Mouse (Mus musculus): ENCODE data around the gene Gm49322.

The Gm49322 gene

DNA sequence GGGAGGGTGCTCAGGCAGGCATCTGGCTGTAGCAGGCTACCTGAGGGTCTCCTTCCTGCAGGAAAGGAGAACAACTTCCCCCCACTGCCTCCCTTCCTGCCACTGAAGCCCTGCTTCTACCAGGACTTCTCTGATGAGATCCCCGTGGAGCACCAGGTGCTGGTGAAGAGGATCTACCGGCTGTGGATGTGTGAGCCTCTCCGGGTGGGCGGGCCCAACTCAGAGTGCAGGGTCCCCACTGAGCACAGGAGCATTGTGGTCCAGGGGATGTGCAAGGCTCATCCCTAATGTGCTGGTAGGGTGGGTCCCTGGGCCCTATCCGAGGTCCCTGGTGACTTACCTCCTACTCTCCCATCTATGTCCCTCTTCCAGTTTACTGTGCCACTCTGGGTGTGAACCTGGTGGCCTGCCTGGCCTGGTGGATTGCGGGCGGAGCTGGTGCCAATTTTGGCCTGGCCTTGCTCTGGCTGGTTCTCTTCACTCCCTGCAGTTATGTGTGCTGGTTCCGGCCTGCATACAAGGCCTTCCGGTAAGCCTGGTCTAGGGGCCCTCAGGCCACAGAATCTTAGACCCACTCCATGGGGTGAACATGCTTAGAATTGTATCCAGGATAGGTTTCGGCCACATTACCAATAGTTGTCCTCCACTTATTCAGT, 3.6 kb downstream of the Gm49322 start:
- ATAC-seq (ENCODE audit: insufficient number of reproducible peaks, low FRiP score, low TSS enrichment): no peak

DNA sequence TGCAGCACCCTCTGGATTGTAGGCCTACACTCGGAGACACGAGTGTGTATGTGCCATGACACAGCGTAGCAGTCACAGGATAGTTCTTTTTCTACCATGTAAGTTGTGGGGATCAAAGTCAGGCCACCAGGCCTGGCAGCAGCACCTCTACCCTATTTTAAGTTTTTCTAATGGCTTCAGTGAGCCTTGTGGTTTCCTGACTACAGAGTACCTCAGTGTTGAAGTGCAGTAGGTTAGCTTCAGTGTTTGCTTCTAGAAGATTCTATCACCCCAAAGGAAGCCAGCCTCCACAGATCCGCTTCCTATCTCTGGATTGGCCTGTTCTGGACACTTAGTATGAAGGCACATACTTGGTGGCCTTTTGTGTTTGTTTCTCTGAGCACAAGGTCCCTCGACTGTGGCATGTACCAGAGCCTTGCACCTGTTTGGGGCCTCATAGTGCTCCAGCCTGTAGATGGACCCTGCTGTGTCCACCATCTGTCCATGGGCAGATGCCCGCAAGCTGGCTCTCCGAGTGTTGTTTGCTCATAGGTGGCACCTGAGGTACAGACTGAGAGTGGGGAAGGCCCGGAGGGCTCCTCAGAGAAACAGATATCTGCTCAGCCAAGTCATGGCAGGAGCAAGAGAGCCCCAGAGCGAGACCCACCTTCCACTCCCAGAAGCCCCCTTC, 4.4 kb downstream of the Gm49322 start:
- ATAC-seq (ENCODE audit: insufficient number of reproducible peaks, low FRiP score, low TSS enrichment): peak; percentile 45; the same call in 1 of the 2 replicates

DNA sequence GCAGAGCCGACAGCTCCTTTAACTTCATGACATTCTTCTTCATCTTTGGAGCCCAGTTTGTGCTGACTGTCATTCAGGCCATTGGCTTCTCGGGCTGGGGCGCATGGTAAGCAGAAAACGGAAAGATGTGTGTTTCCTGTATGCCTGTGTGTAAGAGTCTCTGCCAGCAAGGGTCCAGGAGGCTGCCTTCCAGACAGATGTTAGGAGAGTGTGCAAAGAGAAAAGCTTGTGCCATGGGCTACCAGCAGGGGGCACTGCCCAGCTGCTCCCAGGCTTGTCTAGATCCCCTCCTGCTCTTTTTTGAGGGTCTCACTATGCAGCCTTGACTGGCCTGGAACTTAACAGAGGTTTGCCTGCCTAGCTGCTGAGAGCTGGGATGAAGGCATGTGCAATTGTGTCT, 5.2 kb downstream of the Gm49322 start:
- no peak for ATAC-seq (ENCODE audit: insufficient number of reproducible peaks, low FRiP score, low TSS enrichment)

DNA sequence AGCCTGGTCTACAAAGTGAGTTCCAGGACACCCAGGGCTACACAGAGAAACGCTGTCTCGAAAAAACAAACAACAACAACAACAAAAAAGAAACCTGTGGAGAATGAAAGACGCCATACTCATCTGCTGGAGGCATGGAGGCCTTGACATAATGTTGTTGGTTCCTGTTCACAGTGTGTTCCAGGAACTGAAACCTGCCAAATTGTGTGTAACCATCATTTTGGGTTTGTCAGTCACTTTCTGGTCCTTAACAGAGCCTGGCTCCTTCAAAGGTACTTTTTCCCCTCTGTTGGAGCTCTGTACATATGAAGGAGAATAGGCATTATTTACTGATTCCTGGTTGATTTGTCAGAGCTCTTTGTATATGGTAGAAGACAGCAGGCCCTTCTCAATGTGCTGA, 6.1 kb downstream of the Gm49322 start:
- no peak for ATAC-seq (ENCODE audit: insufficient number of reproducible peaks, low FRiP score, low TSS enrichment)

DNA sequence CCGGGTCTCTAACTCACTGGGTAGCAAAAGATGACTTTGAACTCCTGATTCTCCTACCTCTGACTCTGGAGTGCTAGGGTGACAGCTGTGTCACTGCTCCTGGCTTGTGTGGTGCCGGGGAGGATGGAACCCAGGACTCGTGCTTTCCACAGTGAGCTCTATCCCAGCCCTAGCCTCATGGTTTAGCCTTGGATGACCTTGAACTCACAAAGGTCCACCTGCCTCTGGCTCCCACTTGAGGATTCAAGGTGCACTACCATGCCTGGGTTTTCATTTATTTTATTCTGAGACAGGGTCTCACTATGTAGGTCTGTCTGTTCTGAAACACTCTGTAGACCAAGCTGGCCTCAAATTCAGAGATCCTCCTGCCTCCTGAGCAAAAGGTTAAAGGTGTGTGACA, 8.0 kb downstream of the Gm49322 start:
- ATAC-seq (ENCODE audit: insufficient number of reproducible peaks, low FRiP score, low TSS enrichment): no peak

DNA sequence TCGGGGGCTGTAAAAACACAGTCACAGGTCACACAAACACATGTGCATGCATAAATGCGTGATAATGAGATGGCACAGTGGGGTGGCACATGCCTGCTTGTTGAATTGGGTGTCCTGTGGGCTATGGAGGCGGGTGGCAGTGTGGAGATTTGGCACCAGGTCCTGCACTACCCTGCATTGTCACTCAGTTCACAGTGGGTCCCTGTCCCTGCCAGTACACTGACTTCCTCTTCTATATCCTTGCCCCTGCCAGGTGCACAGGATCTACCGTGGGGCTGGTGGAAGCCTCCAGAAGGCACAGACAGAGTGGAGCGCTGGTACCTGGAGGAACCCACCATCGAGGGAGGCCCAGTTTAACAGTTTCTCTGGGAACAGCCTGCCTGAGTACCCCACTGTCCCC, 8.5 kb downstream of the Gm49322 start:
- ATAC-seq (ENCODE audit: insufficient number of reproducible peaks, low FRiP score, low TSS enrichment): no peak

DNA sequence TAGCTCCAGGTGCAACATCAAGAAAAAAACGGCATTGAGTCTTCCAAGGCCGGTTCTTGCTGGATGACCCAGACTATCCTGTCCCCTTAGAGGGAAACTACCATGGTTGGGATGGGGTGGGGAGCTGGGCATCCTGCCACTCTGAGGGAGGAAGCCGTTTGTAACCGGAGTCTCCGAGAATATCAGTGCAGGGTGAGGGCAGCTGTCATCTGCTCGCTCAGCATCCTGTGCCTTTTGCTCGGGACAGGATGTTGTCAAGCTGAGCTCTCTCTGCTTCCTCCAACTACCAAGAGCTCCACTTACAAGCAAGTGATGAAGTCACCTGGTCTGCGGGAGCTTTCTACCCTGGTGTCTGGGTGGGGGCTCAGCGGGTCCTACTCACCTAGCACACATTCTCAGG, 12.4 kb downstream of the Gm49322 start:
- ATAC-seq (ENCODE audit: insufficient number of reproducible peaks, low FRiP score, low TSS enrichment): no peak

DNA sequence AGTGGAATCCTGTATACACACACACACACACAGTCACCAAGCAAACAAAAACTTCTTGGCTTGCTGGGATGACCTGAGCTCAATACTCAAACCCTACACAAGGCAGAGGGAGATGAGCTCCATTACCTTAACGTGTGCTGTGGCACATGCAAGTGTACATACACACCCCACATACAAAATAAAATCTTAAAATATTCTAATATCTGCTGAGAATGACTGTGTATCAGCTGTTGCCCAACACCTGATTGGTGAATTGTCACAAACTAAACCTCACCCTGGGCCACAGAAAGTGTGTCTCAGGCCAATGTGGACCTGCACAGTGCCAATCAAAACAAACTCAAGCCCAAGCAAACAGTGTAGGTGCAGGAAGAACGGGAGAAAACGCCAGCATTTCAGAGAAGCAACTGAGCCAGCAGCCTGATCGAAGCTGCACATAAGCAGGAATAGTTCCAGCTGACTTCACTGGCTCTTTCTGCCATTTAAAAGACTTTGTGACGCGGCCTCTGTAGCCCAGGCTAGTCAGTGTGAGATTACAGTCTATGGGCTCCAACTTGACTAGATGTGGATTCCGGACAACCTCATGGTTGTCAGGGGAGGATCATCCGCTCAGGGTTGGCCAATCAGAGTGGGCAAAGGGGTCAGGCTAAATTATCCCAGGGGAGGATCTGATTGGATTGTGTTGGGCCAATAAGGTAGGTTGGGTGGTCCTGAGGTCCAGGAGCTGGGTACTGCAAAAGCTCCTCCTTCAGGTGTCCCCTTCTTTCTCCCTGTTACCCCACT, 13.8 kb downstream of the Gm49322 start:
- ATAC-seq (ENCODE audit: insufficient number of reproducible peaks, low FRiP score, low TSS enrichment): no peak

DNA sequence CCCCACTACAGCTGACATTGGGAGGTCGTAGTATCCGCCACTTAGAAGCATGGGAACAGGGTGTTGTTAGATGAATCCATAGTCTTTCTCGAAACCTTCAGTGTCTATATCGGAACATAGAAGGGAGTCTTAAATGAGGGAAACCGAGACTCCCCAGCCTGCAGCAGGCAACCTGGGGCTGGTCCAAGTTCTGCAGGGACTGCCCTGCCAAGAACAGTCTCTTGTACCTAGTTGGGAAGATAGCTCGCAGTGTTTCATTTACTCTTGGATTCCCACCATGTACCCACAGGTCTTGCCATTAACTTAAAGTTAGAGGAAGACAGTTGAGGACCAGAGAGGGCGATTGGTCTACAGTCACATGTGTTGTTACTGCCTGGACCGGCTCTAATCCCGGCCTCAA, 14.5 kb downstream of the Gm49322 start:
- ATAC-seq (ENCODE audit: insufficient number of reproducible peaks, low FRiP score, low TSS enrichment): no peak

DNA sequence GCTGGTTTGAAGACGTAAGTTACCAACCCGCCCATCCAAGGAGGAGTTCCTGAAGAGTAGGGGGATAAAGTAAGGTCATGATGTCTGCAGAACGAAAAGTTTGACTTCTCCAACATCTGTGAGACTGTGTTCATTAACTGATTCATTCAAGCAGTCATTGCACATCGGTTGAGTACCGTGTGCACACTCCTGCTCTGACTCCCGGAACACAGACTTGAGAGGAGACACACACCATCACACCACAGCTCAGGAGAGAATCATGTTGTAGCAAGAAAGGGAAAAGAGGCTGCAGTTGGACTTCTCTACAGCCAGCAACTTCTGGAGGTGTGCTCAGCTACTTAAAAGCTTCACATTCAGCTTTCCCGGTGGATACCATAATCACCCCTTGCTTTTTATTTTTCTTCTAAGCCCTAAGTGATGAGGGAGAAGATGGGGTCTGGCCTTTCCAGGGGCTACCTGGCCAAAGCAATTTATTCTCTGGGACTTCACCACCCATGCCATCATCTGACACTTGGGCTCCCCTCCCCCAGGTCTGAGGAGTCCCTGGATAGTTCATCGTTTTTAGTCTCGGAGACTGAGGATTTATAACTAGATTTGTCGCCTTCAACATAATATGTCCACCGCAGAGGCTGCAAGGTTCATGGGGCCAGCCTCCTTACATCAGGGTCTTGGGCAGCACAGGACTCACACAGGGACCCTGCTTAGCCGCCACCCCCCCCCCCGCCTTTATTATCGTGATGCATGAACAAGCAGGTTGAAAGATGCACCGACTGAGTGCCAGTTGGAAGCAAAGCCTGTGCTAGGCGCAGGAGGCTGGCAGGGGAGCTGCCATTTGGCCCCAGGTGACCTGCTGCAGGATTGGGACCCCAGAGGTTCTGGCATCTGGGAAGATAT, 15.2 kb downstream of the Gm49322 start:
- no peak for ATAC-seq (ENCODE audit: insufficient number of reproducible peaks, low FRiP score, low TSS enrichment)

DNA sequence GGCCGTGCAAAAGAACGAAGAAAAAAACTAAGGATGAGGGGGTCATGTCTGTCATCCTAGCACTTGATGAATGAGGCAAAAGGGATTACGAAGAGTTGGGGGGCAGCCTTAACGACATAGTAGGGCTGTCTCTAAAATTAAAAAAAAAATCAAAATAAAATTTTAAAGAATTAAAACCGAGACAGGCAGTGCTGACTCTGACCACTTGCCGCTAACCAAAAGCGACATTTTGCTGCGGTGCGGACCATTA, 15.8 kb downstream of the Gm49322 start:
- no peak for ATAC-seq (ENCODE audit: insufficient number of reproducible peaks, low FRiP score, low TSS enrichment)

DNA sequence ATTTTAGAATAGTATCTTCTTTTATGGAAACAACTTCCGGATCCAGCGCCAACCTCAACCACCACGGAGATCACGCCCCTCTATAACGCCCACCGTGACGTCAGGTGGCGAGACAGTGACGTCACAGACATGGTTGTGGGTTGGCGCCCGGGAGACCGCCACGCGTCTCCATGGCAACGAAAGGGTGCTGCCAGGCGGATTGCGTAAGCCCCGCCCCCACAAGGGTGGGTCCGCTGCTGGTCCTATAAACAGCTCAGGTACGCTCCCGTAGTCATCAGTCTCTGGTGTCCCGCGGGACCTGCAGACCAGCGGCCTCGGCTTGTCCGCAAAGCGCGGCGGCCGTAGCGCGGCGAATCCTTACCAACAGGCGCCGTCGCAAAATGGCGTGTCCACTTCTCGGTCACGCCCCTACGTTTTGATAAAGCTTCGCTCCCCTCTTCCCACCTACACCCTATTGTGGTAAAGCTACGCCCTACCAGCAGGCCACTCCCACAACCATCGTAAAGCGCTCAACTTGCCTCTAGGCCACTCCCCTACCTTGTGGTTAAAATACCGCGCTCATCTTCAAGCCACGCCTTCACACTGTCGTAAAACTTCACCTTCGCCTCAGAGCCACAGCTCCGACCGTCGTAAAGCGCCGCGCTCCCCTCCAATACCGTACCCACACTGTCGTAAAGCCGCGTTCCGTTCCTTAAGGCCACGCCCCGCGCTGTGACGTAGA, 16.3 kb downstream of the Gm49322 start:
- peak; percentile 85 for ATAC-seq (ENCODE audit: insufficient number of reproducible peaks, low FRiP score, low TSS enrichment)

DNA sequence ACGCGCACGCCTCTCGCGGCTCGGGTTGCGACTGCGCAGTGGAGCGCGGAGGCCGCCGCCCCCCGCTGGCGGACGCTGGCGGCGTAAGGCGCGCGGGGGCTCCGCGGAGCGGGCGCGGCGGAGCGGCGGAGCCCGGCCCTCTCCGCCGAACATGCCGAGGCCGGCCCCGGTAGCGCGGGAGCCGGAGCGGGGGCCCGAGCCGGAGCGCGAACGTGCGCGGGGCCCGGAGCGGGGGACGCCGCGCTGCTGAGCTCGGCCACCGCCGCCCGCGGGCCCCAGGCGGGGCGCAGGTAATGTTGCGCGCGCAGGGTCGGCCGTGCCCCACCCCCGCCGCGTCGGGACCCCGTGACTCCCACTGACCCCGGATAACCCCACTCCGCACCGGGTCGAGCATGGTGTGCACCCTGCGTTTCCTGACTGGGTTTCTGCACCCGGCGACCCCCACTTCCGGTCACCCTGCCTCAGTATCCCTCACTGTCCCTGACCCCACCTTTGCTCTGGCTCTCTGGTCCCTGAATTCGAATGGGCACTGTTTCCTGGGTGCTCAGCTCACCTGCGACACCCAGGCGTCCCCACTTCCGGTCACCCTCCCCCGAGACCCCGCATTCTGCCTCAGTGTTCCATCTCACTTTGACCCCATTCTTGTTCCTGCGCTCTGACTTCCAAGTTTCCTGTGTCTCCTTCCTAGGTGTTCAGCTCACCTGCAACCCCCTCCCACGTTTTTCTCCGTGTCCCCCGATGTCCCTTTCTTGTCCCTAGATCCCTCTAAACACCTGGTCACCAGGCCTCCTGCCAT, 17.0 kb downstream of the Gm49322 start, which contains the start of gene Csnk1g2:
Gene Csnk1g2, plus strand, starts transcription at position 178 of the 796 bp plus-strand sequence.
- peak; percentile 26; the same call in 1 of the 2 replicates for ATAC-seq (ENCODE audit: insufficient number of reproducible peaks, low FRiP score, low TSS enrichment)

DNA sequence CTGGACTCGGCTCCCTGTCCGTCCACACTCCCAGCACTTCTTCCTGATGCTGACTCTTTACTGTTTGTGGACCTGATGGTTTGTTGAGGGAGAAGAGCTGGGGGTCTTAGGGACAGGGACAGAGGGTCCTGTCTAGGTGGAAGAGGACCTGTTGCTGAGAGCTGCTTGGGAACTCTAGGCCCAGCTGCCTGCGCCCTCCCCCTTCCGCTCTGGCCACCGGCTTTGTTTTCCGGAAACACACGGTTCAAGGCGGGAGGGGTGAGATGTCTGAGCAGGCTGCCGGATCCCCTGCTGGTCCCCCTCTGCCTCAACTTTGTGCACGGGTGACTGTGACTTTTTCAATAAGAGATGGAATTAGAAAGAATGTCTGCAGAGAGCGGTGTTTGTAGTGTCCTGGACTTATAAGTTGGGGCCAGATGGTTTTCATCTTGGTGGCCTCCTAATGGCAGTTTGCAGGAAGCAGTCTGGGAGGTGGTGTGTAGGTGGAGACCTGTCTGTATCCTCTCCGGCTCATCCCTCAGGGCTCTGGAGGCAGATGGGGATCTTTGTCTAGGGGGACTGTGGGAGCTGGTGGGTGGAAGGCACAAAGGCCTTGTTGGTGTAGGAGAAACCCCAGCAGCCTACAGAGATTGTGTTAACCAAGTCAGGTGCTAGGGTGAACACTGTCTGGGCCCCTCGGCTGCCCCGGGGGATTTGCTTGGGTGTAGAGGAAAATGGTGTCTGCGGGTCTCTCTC, 17.8 kb downstream of the Gm49322 start:
- no peak for ATAC-seq (ENCODE audit: insufficient number of reproducible peaks, low FRiP score, low TSS enrichment)

DNA sequence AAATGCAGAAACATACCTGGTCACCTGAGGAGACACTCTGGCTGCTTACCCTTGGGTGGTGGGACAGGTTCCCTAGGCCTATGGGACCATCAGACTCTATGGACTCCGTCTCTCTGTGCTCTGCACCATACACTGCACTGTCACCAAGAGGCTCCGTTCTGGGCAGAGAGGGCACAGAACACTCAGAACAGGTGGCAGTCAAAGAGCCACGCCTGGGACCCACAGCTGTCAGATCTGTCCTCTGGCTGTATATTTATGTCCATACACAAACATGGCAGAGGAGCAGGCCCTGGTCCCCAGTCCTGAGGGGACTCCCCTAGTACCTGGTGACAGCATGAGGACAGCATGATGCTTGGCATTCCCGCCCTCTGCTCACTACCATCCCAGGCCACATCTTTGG, 19.9 kb downstream of the Gm49322 start:
- ATAC-seq (ENCODE audit: insufficient number of reproducible peaks, low FRiP score, low TSS enrichment): no peak

DNA sequence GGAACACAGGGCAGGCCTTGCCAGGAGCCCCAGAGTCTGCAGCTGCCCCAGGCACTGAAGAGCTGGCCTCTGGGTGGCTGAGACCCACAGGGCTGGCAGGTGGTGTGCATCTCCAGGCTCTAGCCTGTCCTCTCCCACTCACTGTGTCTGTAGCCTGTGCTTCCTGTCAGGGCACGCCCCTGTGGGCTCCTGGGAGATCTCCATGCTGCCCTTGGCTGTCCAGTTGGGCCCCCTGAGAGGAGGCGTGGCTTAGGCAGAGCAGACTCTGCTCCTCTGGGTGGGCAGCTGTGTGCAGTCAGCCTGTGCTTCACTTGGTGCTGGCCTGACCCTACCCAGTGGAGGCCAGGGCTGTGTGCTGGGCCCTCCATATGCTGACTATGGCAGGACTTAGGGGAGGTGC, 21.9 kb downstream of the Gm49322 start:
- ATAC-seq (ENCODE audit: insufficient number of reproducible peaks, low FRiP score, low TSS enrichment): no peak

DNA sequence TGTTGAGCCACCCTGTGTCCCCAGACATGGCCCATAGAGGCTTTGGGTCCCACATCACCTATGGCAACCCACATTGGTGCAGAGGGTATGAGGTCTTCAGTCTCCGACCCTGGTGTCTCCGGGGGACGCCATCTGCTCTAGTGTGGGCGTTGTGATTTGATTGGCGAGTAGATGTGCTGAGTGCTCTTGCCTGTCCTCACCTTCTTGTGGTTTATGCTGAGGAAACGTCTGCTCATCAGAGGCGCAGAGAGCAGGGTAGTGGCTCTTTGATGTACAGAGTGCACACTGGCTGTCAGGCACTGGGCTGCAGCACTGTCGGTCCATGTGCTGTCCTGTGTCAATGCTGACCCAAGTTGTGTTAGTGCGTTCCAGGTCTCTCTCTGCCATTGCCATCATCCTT, 23.1 kb downstream of the Gm49322 start:
- no peak for ATAC-seq (ENCODE audit: insufficient number of reproducible peaks, low FRiP score, low TSS enrichment)

DNA sequence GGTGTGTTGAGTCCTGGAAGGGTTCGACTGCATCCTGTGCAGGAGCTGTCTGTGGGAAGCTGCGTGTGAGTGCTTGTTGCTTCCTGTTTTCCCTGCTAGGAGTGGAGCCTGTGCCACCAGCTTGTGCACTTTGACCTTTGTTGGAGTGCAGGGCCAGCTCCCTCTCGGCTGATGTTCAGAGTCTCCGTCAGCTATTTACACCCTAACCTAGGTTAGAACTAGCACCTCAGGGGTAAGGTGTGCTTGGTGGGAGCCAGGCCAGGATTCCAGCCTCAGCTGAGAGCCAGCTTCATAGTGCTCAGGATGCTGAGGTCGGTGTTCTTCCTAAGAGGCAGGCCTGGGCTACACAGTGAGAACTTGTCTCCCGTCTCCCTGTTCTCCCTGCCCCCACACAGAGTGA, 29.5 kb downstream of the Gm49322 start:
- no peak for ATAC-seq (ENCODE audit: insufficient number of reproducible peaks, low FRiP score, low TSS enrichment)

DNA sequence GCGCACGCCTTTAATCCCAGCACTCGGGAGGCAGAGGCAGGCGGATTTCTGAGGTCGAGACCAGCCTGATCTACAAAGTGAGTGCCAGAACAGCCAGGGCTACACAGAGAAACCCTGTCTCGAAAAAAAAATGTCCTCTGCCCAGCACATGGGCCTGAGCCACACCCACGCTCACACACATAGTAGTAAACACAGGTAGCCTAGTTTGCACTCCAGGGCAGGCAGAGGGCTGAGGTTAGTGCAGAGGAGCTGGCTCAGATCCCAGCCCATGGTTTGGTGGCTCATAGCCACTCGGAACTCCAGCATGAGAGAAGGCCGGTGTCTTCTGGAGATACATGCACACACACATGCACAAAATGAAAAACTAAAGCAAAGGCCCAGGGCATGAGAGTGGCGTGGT, 41.1 kb downstream of the Gm49322 start:
- ATAC-seq (ENCODE audit: insufficient number of reproducible peaks, low FRiP score, low TSS enrichment): no peak
